Mouse (Mus musculus): Measurements from ENCODE around the gene C1s2.

DNA sequence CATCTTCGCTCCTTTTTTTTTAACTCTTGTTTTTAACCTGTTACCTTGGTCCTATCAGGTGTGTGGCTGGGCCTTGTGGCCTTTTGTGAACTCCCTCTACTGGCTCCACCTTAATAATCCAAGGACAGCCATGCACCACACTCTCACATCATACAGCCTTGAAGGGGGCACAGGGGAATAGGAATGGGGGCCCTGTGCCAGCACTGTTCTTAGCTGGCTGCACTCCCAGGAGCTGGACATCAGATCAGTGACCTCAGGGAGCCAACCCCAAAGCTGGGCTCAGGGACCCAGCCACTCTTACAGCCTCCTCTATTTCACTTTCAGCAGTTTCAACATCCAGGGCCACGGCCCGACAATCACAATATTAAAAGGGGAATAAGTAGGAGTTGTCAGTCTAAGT is 50.1 kb downstream of the C1s2 start:
- no peak for TF ChIP-seq CTCF (IDR thresholded peaks at IDR 0.05; ENCODE audit: low read depth)
- no peak for TF ChIP-seq EP300 (IDR thresholded peaks at IDR 0.05; ENCODE audit: low read depth)
